Mouse (Mus musculus) right cerebral cortex, postnatal 10 days (tissue): Measurements from ENCODE around the gene Zwilch.

Source experiments
- DNase-seq, 2 experiments: peaks; one replicate each; pipeline ENCODE4 v3.0.0; 2021; ENCODE audit warnings: low spot score in 2 of 2

The Zwilch gene

GRCm38 (mm10) chr9:64105301-64105700 lies 67.6 kb downstream of the Zwilch start:
- DNase-seq, result no peak

GRCm38 (mm10) chr9:64100442-64100841 lies 72.5 kb downstream of the Zwilch start:
- DNase-seq, result peak in 1 of 2 experiments; percentile 62

GRCm38 (mm10) chr9:64098282-64098681 lies 74.6 kb downstream of the Zwilch start:
- no peak for DNase-seq

- no peak for DNase-seq
Measured at GRCm38 (mm10) chr9:64094083-64094482, 78.8 kb downstream of the Zwilch start.

GRCm38 (mm10) chr9:64089004-64089403 lies 83.9 kb downstream of the Zwilch start:
- peak; percentile 66 to 67 for DNase-seq

GRCm38 (mm10) chr9:64088346-64088745 lies 84.6 kb downstream of the Zwilch start:
- no peak for DNase-seq

GRCm38 (mm10) chr9:64087461-64088235 lies 85.3 kb downstream of the Zwilch start:
- DNase-seq, result peak; percentile 75 to 83
